Mouse (Mus musculus): Measurements from ENCODE around the gene Slc4a2. TPM values are rescaled to one million over a fixed set of nuclear protein-coding genes. Genes with fewer than 3 reads are reported as not detected.

Slc4a2 gene
- polyA plus RNA-seq, 1 experiment from 2014 or later, result 26.8 TPM

GRCm38 (mm10) chr5:24475476-24476241 lies 52.0 kb downstream of the Slc4a2 start:
- Histone ChIP-seq H3K9ac (no peak overlapping the region), H3K27me3 (peaks cover 6% of the 10 kb centered on the region; the same call in 1 of the 2 replicates), H3K4me2 (no peak overlapping the region), H3K4me3 (peak overlapping the region; percentile 31; the same call in 1 of the 2 replicates), H3K4me1 (replicated peaks) (peaks cover 31% of the 10 kb centered on the region), H3K27ac (replicated peaks) (no peak overlapping the region), H3K9me3 (no peaks in the 10 kb centered on the region), H3K36me3 (peaks cover 37% of the 10 kb centered on the region)
- peak; percentile 32; the same call in 1 of the 2 replicates for ATAC-seq (ENCODE audit: low FRiP score, low read depth)
- 72% methylated on average over 6 of the region's 6 CpGs for WGBS

GRCm38 (mm10) chr5:24477909-24478308 lies 54.3 kb downstream of the Slc4a2 start:
- no peak for ATAC-seq (ENCODE audit: low FRiP score, low read depth)
- Histone ChIP-seq H3K4me1 (replicated peaks) (peaks cover 42% of the 10 kb centered on the region), H3K9ac (no peak overlapping the region), H3K36me3 (peaks cover 37% of the 10 kb centered on the region), H3K9me3 (no peaks in the 10 kb centered on the region), H3K4me3 (no peak overlapping the region), H3K27ac (replicated peaks) (no peak overlapping the region), H3K4me2 (no peak overlapping the region), H3K27me3 (peaks cover 6% of the 10 kb centered on the region; the same call in 1 of the 2 replicates)
- 74% methylated on average over 9 of the region's 9 CpGs for WGBS

- Histone ChIP-seq H3K4me3 (no peak overlapping the region), H3K9me3 (no peaks in the 10 kb centered on the region), H3K27ac (replicated peaks) (no peak overlapping the region), H3K4me1 (replicated peaks) (peaks cover 36% of the 10 kb centered on the region), H3K9ac (no peak overlapping the region), H3K36me3 (peaks cover 39% of the 10 kb centered on the region), H3K27me3 (no peaks in the 10 kb centered on the region), H3K4me2 (no peak overlapping the region)
- WGBS, result 0% methylated on average over 3 of the region's 4 CpGs
- ATAC-seq (ENCODE audit: low FRiP score, low read depth), result peak; percentile 4; the same call in 1 of the 2 replicates
Observed at GRCm38 (mm10) chr5:24481647-24482046, 58.0 kb downstream of the Slc4a2 start.

GRCm38 (mm10) chr5:24482247-24483079 lies 58.8 kb downstream of the Slc4a2 start:
- 0 out of 2 replicates have a peak, but pooled peaks have one; percentile 1 for ATAC-seq (ENCODE audit: low FRiP score, low read depth)
- Histone ChIP-seq H3K4me1 (replicated peaks) (peaks cover 40% of the 10 kb centered on the region), H3K27me3 (no peaks in the 10 kb centered on the region), H3K4me3 (no peak overlapping the region), H3K9me3 (no peaks in the 10 kb centered on the region), H3K36me3 (peaks cover 35% of the 10 kb centered on the region), H3K27ac (replicated peaks) (no peak overlapping the region), H3K4me2 (no peak overlapping the region), H3K9ac (no peak overlapping the region)
- 44% methylated on average over 39 of the region's 41 CpGs for WGBS

- peak; percentile 17; the same call in 1 of the 2 replicates for ATAC-seq (ENCODE audit: low FRiP score, low read depth)
- H3K27me3 ChIP-seq, result no peaks in the 10 kb centered on the region
- no peak overlapping the region; the same call in 1 of the 2 replicates for H3K27ac ChIP-seq (replicated peaks)
- no peak overlapping the region for H3K4me2 ChIP-seq
- H3K9ac ChIP-seq, result no peak overlapping the region
- peaks cover 33% of the 10 kb centered on the region for H3K36me3 ChIP-seq
- WGBS, result 19% methylated on average over 11 of the region's 11 CpGs
- H3K4me3 ChIP-seq, result no peak overlapping the region
- H3K9me3 ChIP-seq, result no peaks in the 10 kb centered on the region
- peaks cover 43% of the 10 kb centered on the region for H3K4me1 ChIP-seq (replicated peaks)
Observed at GRCm38 (mm10) chr5:24483326-24483725, 59.7 kb downstream of the Slc4a2 start.

GRCm38 (mm10) chr5:24484963-24485362 lies 61.3 kb downstream of the Slc4a2 start:
- WGBS, result 16% methylated on average over 22 of the region's 22 CpGs
- H3K9ac ChIP-seq, result 0 out of 2 replicates have a peak overlapping the region, but pooled peaks have one; percentile 11
- H3K4me2 ChIP-seq, result peak overlapping the region; percentile 40
- H3K9me3 ChIP-seq, result no peaks in the 10 kb centered on the region
- peaks cover 48% of the 10 kb centered on the region for H3K4me1 ChIP-seq (replicated peaks)
- ATAC-seq (ENCODE audit: low FRiP score, low read depth), result 0 out of 2 replicates have a peak, but pooled peaks have one; percentile 7
- no peaks in the 10 kb centered on the region for H3K27me3 ChIP-seq
- H3K4me3 ChIP-seq, result no peak overlapping the region
- H3K36me3 ChIP-seq, result peaks cover 34% of the 10 kb centered on the region
- peak overlapping the region; percentile 56 for H3K27ac ChIP-seq (replicated peaks)

- Histone ChIP-seq H3K9me3 (no peaks in the 10 kb centered on the region), H3K4me2 (no peak overlapping the region), H3K4me3 (no peak overlapping the region), H3K36me3 (peaks cover 38% of the 10 kb centered on the region), H3K4me1 (replicated peaks) (peaks cover 56% of the 10 kb centered on the region), H3K27me3 (no peaks in the 10 kb centered on the region), H3K9ac (no peak overlapping the region), H3K27ac (replicated peaks) (peak overlapping the region; percentile 56; the same call in 1 of the 2 replicates)
- WGBS, result 3% methylated on average over 8 of the region's 8 CpGs
- ATAC-seq (ENCODE audit: low FRiP score, low read depth), result no peak
Observed at GRCm38 (mm10) chr5:24486097-24486496, 62.5 kb downstream of the Slc4a2 start.

- no peak for ATAC-seq (ENCODE audit: low FRiP score, low read depth)
- Histone ChIP-seq H3K9ac (no peak overlapping the region), H3K9me3 (no peaks in the 10 kb centered on the region), H3K4me3 (no peak overlapping the region), H3K27ac (replicated peaks) (0 out of 2 replicates have a peak overlapping the region, but pooled peaks have one; percentile 9), H3K4me1 (replicated peaks) (peaks cover 50% of the 10 kb centered on the region), H3K4me2 (no peak overlapping the region), H3K36me3 (peaks cover 43% of the 10 kb centered on the region), H3K27me3 (no peaks in the 10 kb centered on the region)
- 83% methylated on average over 5 of the region's 5 CpGs for WGBS
Observed at GRCm38 (mm10) chr5:24486738-24487137, 63.1 kb downstream of the Slc4a2 start.

- Histone ChIP-seq H3K4me1 (replicated peaks) (peaks cover 42% of the 10 kb centered on the region), H3K27ac (replicated peaks) (peak overlapping the region; percentile 64), H3K9ac (no peak overlapping the region), H3K4me2 (no peak overlapping the region), H3K4me3 (no peak overlapping the region), H3K36me3 (peaks cover 62% of the 10 kb centered on the region), H3K9me3 (no peaks in the 10 kb centered on the region), H3K27me3 (no peaks in the 10 kb centered on the region)
- ATAC-seq (ENCODE audit: low FRiP score, low read depth), result 0 out of 2 replicates have a peak, but pooled peaks have one; percentile 13
- WGBS, result 54% methylated on average over 14 of the region's 14 CpGs
Observed at GRCm38 (mm10) chr5:24490413-24490920, 66.8 kb downstream of the Slc4a2 start.
